Mouse (Mus musculus): ENCODE results near the gene Gm47996. TPM values are rescaled to one million over a fixed set of nuclear protein-coding genes. Genes with fewer than 3 reads are reported as not detected.

Gene Gm47996
- polyA plus RNA-seq, 1 experiment from 2014 or later = not detected

- no peaks in the 10 kb centered on the region for H3K9me3 ChIP-seq
- H3K4me1 ChIP-seq (replicated peaks) = no peaks in the 10 kb centered on the region
- H3K27ac ChIP-seq = no peak overlapping the region
- no peak; the same call in 1 of the 2 replicates for ATAC-seq
- WGBS = 65% methylated on average over 14 of the region's 14 CpGs
- no peak overlapping the region for H3K4me3 ChIP-seq (replicated peaks)
- no peak overlapping the region for H3K4me2 ChIP-seq (replicated peaks)
- H3K36me3 ChIP-seq = no peaks in the 10 kb centered on the region
- H3K9ac ChIP-seq = no peak overlapping the region
- no peaks in the 10 kb centered on the region for H3K27me3 ChIP-seq (replicated peaks)
These were observed 48.4 kb downstream of the Gm47996 start for GRCm38 (mm10) chr1:151258090-151258954.

GRCm38 (mm10) chr1:151259061-151259460 is 49.1 kb downstream of the Gm47996 start:
- H3K27ac ChIP-seq = no peak overlapping the region
- ATAC-seq = no peak
- H3K27me3 ChIP-seq (replicated peaks) = no peaks in the 10 kb centered on the region
- no peaks in the 10 kb centered on the region for H3K4me1 ChIP-seq (replicated peaks)
- no peak overlapping the region for H3K4me2 ChIP-seq (replicated peaks)
- WGBS = 62% methylated on average over 8 of the region's 8 CpGs
- no peaks in the 10 kb centered on the region for H3K36me3 ChIP-seq
- H3K4me3 ChIP-seq (replicated peaks) = no peak overlapping the region
- H3K9me3 ChIP-seq = no peaks in the 10 kb centered on the region
- H3K9ac ChIP-seq = no peak overlapping the region

Other genes starting within 250 kb of the Gm47996 start
- gene Hmcn1, start 216.7 kb upstream of the Gm47996 start, polyA plus RNA-seq (2015; fragmentation: Nextera tagmentation; extraction: Ambion mirVana) = 3.4 and 4.3 TPM in 2 replicates
- not detected in 2 replicates for gene Gm47985, start 27.6 kb upstream of the Gm47996 start, polyA plus RNA-seq (2015; fragmentation: Nextera tagmentation; extraction: Ambion mirVana)
- 0.18 and 0.24 TPM in 2 replicates for gene Gm8947, start 17.8 kb upstream of the Gm47996 start, polyA plus RNA-seq (2015; fragmentation: Nextera tagmentation; extraction: Ambion mirVana)
- not detected in 2 replicates for gene Gm47995, start 11.7 kb upstream of the Gm47996 start, polyA plus RNA-seq (2015; fragmentation: Nextera tagmentation; extraction: Ambion mirVana)
- 0.24 TPM in 1 of 2 replicates, not detected in the other for gene 3110040M04Rik, start 6.0 kb upstream of the Gm47996 start, polyA plus RNA-seq (2015; fragmentation: Nextera tagmentation; extraction: Ambion mirVana)
- 313 and 339 TPM in 2 replicates for gene Ivns1abp, start 134.3 kb downstream of the Gm47996 start, polyA plus RNA-seq (2015; fragmentation: Nextera tagmentation; extraction: Ambion mirVana)
- 29.1 and 39.7 TPM in 2 replicates for gene Swt1, start 218.3 kb downstream of the Gm47996 start, polyA plus RNA-seq (2015; fragmentation: Nextera tagmentation; extraction: Ambion mirVana)
- 39.3 and 42.8 TPM in 2 replicates for gene Trmt1l, start 218.4 kb downstream of the Gm47996 start, polyA plus RNA-seq (2015; fragmentation: Nextera tagmentation; extraction: Ambion mirVana)

All from intestine, embryonic 15.5 days (tissue).